Mouse (Mus musculus) midbrain, embryonic 10.5 days (tissue): ENCODE measurements around the gene Slc35d1. TPM values are rescaled to one million over a fixed set of nuclear protein-coding genes. Genes with fewer than 3 reads are reported as not detected.

Source experiments
- polyA plus RNA-seq: library from polyadenylated mRNA; unstranded; fragments of >200 nt; fragmentation: Nextera tagmentation; extraction: Ambion mirVana; gene quantifications from 2 replicates; pipeline ENCODE4 v1.2.1, GENCODE M21; 2016

The Slc35d1 gene
- polyA plus RNA-seq, 1 experiment from 2014 or later, result 8.8 TPM

Other genes with a start within 250 kb of the Slc35d1 start
- 0.19 and 0.38 TPM in 2 replicates for gene Tctex1d1, start 236.6 kb downstream of the Slc35d1 start, polyA plus RNA-seq
- 0.23 and 0.41 TPM in 2 replicates for gene Insl5, start 188.3 kb downstream of the Slc35d1 start, polyA plus RNA-seq
- gene Mier1, start 100.8 kb downstream of the Slc35d1 start, polyA plus RNA-seq, result 31.0 and 32.7 TPM in 2 replicates
- gene Wdr78, start 100.6 kb downstream of the Slc35d1 start, polyA plus RNA-seq, result 4.5 and 5.5 TPM in 2 replicates
- gene 4921539E11Rik, start 75.7 kb upstream of the Slc35d1 start, polyA plus RNA-seq, result not detected in 2 replicates
- gene Oma1, start 98.6 kb upstream of the Slc35d1 start, polyA plus RNA-seq, result 15.9 and 16.8 TPM in 2 replicates